Mouse (Mus musculus) erythroblast, embryonic 14.5 days (primary cell): Measurements from ENCODE around the gene Kcnj6.

Source experiments
- GATA1 ChIP-seq: IDR thresholded peaks from 2 replicates; pipeline ENCODE4 v1.6.1; 2012; ENCODE audit warnings: low read length, inconsistent platforms, mixed read lengths
- TAL1 ChIP-seq: IDR thresholded peaks from 3 replicates; pipeline ENCODE4 v1.6.1; 2012; ENCODE audit warnings: low read length, inconsistent platforms, mixed read lengths

- no peak for TF ChIP-seq GATA1
- no peak for TF ChIP-seq TAL1
Observed at GRCm38 (mm10) chr16:94972080-94972855, 25.2 kb downstream of the Kcnj6 start.
